Mouse (Mus musculus) E14TG2a.4 (cell line): ENCODE results near the gene Sephs1.

Source experiments
- CTCF ChIP-seq: conservative IDR thresholded peaks from 2 replicates; pipeline ENCODE4 v1.5.1; 2014; ENCODE audit warnings: low read length
- NANOG ChIP-seq: IDR thresholded peaks from 2 replicates; pipeline ENCODE4 v1.6.1; 2014; ENCODE audit warnings: borderline replicate concordance, low read length, mixed read lengths

- TF ChIP-seq CTCF (no peak), NANOG (no peak)
Observed at GRCm38 (mm10) chr2:4832166-4832565, 49.2 kb upstream of the Sephs1 start.
